Mouse (Mus musculus) testis, adult 2 months (tissue): ENCODE measurements at regions not wholly inside any gene's neighbourhood (a gene's known extent, or its start where the extent isn't known, plus 50 kb on each side); places are given as distances from the start of the nearest gene placed in this dataset.

Experiments used
- CTCF ChIP-seq: fragments of 200-500 bp; IDR thresholded peaks from 2 replicates; pipeline ENCODE4 v1.5.1; 2012; ENCODE audit warnings: low read depth, mild to moderate bottlenecking, inconsistent platforms, low read length, moderate library complexity; ENCODE audit not compliant: control insufficient read depth, insufficient read depth, insufficient replicate concordance
- POLR2A ChIP-seq: fragments of 200-500 bp; IDR thresholded peaks from 2 replicates; pipeline ENCODE4 v1.6.1; 2012; ENCODE audit warnings: low read depth, mild to moderate bottlenecking, inconsistent platforms, low read length, moderate library complexity; ENCODE audit not compliant: control insufficient read depth

DNA sequence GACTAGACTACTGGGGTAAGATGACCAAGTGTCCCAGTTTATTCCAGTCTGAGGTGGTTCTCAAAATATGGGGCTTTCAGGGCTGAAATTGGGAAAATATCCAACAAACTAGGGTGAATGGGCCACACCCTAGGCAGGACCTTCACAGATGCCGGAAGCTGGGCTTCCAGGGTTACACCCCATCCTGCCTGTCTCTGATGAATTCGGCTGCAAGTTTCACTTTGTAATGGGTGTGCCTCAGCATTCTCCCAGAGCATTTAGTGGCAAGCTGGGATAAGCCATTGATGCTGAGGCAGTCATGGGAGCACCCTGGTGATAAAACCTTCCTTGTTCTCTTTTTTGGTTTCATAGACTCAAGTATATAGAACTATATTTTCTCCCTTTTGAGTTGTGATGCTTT, 60.4 kb upstream of the Pthlh start:
- TF ChIP-seq POLR2A (no peak), CTCF (no peak)
